In genomic region chr10:14303476-14303875, GRCm38 (mm10) we compare ENCODE assay signal across 17 mouse cellular contexts.
DNase-seq lines count a peak whose midpoint lies in the region; ATAC-seq and TF ChIP-seq lines count a peak whose summit lies in the region.
"Had no signal": no experiment of that assay in that cellular context is flagged by ENCODE, and none has a peak within 500 bp of the region (broad histone marks: within the 10 kb centered on the region; RNA-seq: fewer than 3 reads in every experiment).

No protein-coding gene starts in this region.

- no peak overlapping the region for H3K4me3 ChIP-seq in cerebellum, adult 2 months (replicated peaks; ENCODE audit: insufficient read depth, low read depth, low read length)
- H3K4me3 ChIP-seq: forebrain, embryonic 12.5 days; limb, embryonic 12.5 days; liver, embryonic 13.5 days; lung, embryonic 15.5 days; neural tube, embryonic 12.5 days had no signal

- no peak for TF ChIP-seq CTCF in cerebellum, adult 2 months (IDR thresholded peaks at IDR 0.05; ENCODE audit: borderline replicate concordance, insufficient read depth, low read depth, low read length)

- intact Hi-C loops in gastrocnemius, postnatal 14 days (cut with DNase I; ENCODE audit: low total_unique reads): no loop called here

- no peaks in the 10 kb centered on the region for H3K27me3 ChIP-seq in cerebellum, adult 2 months (ENCODE audit: control insufficient read depth, insufficient read depth, low read length)
- H3K27me3 ChIP-seq: CH12.LX; forebrain, embryonic 12.5 days; limb, embryonic 12.5 days; liver, embryonic 13.5 days; lung, embryonic 15.5 days; neural tube, embryonic 12.5 days had no signal

- no peak for TF ChIP-seq POLR2A in cerebellum, adult 2 months (IDR thresholded peaks at IDR 0.05; ENCODE audit: borderline replicate concordance, insufficient read depth, low read length)

- no peaks in the 10 kb centered on the region for H3K4me1 ChIP-seq in cerebellum, adult 2 months (ENCODE audit: control insufficient read depth, insufficient read depth, low read length)
- H3K4me1 ChIP-seq: forebrain, embryonic 12.5 days; limb, embryonic 12.5 days; liver, embryonic 13.5 days; lung, embryonic 15.5 days; neural tube, embryonic 12.5 days had no signal

- DNase-seq in lung, postnatal 25 days (ENCODE audit: low spot score): peak; percentile 29
- no peak for DNase-seq in lung, postnatal 14 days
- DNase-seq in adrenal gland, postnatal 10 days: peak; percentile 8
- peak; percentile 14 for DNase-seq in gastrocnemius, postnatal 14 days
- no peak for DNase-seq in cerebellum, adult 2 months
- DNase-seq in layer of hippocampus, adult 18-20 months (ENCODE audit: low spot score in 2 of 2): no peak
- DNase-seq: cerebellum, postnatal 14 days; kidney, adult 2 months; kidney, postnatal 36 days; liver, embryonic 13.5 days; thymus, postnatal 25 days had no signal

- H3K27ac ChIP-seq in cerebellum, adult 2 months (ENCODE audit: insufficient read depth, low read length): no peak overlapping the region
- H3K27ac ChIP-seq: forebrain, embryonic 12.5 days; limb, embryonic 12.5 days; liver, embryonic 13.5 days; lung, embryonic 15.5 days; neural tube, embryonic 12.5 days had no signal

- no peak for ATAC-seq in erythroblast, adult 5-6 weeks (replicated peaks; ENCODE audit: low FRiP score, poor library complexity, severe bottlenecking)

Comparison
In these comparisons a context has a peak if more than half of its experiments do, and no peak if none do; other contexts are left out.
1. DNase-seq: peak in lung, postnatal 25 days (single experiment), adrenal gland, postnatal 10 days (single experiment) and gastrocnemius, postnatal 14 days (single experiment); none in lung, postnatal 14 days (single experiment), cerebellum, adult 2 months (0 of 2) and layer of hippocampus, adult 18-20 months (0 of 2).